Mouse (Mus musculus) C2C12 (cell line): ENCODE results near the gene Plin2. TPM values are rescaled to one million over a fixed set of nuclear protein-coding genes. Genes with fewer than 3 reads are reported as not detected.

Experiments
- H3K27me3 ChIP-seq: one replicate; pipeline ENCODE4 v1.6.1; 2011; ENCODE audit not compliant: control insufficient read depth, insufficient read depth, insufficient read length
- H3K36me3 ChIP-seq: one replicate; pipeline ENCODE4 v1.6.1; 2011; ENCODE audit not compliant: control insufficient read depth, insufficient read depth
- H3K4me3 ChIP-seq: one replicate; pipeline ENCODE4 v1.5.1; 2011; ENCODE audit warnings: mild to moderate bottlenecking, control low read depth; ENCODE audit not compliant: poor library complexity, insufficient read depth, severe bottlenecking
- H3K79me2 ChIP-seq: one replicate; pipeline ENCODE4 v1.6.1; 2011; ENCODE audit not compliant: control insufficient read depth, insufficient read depth
- H3K79me3 ChIP-seq: one replicate; pipeline ENCODE4 v1.6.1; 2011; ENCODE audit warnings: low read depth, control low read depth
- H3ac ChIP-seq: one replicate; pipeline ENCODE3; 2011; ENCODE audit warnings: low read depth; ENCODE audit not compliant: control insufficient read depth, insufficient read length
- CEBPB ChIP-seq: IDR thresholded peaks from one replicate; pipeline ENCODE4 v1.6.1; 2011; ENCODE audit warnings: low read depth, mild to moderate bottlenecking, control low read depth, moderate library complexity
- CTCF ChIP-seq: IDR thresholded peaks from one replicate; pipeline ENCODE4 v1.5.1; 2011; ENCODE audit not compliant: control insufficient read depth, insufficient read depth, insufficient read length
- FOSL1 ChIP-seq: IDR thresholded peaks from one replicate; pipeline ENCODE4 v1.8.0; 2011; ENCODE audit warnings: mild to moderate bottlenecking, low read length; ENCODE audit not compliant: poor library complexity, insufficient read depth, severe bottlenecking
- MAX ChIP-seq: IDR thresholded peaks from one replicate; pipeline ENCODE4 v1.6.1; 2011; ENCODE audit warnings: mild to moderate bottlenecking, control low read depth
- MYOD1 ChIP-seq: IDR thresholded peaks from one replicate; pipeline ENCODE4 v1.6.1; 2011; ENCODE audit warnings: low read depth; ENCODE audit not compliant: control insufficient read depth, insufficient read length
- MYOG ChIP-seq: IDR thresholded peaks from one replicate; pipeline ENCODE4 v1.6.1; 2011; ENCODE audit not compliant: control insufficient read depth, insufficient read length; ENCODE audit errors: extremely low read depth
- USF1 ChIP-seq: IDR thresholded peaks from one replicate; pipeline ENCODE4 v1.6.1; 2011; ENCODE audit warnings: low read depth, mild to moderate bottlenecking, control low read depth, moderate library complexity
- polyA plus RNA-seq: library from polyadenylated mRNA; unstranded; fragments of >200 nt; fragmentation: generic; extraction: Trizol; gene quantifications from one replicate; pipeline ENCODE4 v1.2.1, GENCODE M21; 2012; ENCODE audit warnings: missing spikeins

The Plin2 gene
- polyA plus RNA-seq, 1 experiment: 537 TPM

DNA sequence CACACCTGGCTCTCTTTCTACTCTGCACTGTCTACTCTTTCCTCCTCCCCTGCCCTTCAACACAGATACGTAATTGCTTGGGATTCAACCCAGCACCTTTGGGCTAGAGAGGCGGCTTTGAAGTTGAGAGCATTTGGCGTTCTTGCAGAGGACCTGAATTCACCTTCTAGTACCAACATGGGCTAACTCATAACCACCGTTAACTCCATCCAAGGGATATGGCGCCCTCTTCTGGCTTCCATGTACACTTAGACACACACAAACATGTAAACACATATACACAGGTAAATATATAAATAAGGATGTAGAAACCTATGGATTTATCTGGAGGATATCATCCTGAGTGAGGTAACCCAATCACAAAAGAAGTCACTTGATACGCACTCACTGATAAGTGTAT is 25.2 kb upstream of the Plin2 start:
- no peaks in the 10 kb centered on the region for H3K79me3 ChIP-seq
- H3K4me3 ChIP-seq: no peak overlapping the region
- H3ac ChIP-seq: no peak overlapping the region
- TF ChIP-seq USF1 (no peak), MYOD1 (no peak), MYOG (no peak), CTCF (peak; percentile 40), CEBPB (no peak), MAX (no peak)
- no peaks in the 10 kb centered on the region for H3K27me3 ChIP-seq
- no peaks in the 10 kb centered on the region for H3K79me2 ChIP-seq
- no peaks in the 10 kb centered on the region for H3K36me3 ChIP-seq

DNA sequence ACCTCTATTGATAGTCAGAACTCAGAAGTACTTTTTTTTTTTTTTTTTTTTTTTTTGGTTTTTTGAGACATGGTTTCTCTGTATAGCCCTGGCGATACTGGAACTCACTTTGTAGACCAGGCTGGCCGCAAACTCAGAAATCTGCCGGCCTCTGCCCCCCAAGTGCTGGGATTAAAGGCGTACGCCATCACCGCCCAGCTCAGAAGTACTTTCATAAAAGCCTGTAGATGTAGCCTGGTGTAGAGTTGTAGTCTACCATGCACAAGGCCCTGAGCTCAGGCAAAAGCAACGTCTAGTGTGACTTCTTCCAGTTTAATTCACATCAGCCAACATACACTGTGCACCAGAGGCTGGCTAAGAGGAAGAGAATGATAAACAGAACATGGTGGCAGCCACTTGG is 23.1 kb upstream of the Plin2 start:
- TF ChIP-seq CTCF (no peak), FOSL1 (no peak), MYOD1 (no peak), CEBPB (no peak), MYOG (no peak), MAX (no peak), USF1 (no peak)
- no peak overlapping the region for H3ac ChIP-seq
- H3K36me3 ChIP-seq: no peaks in the 10 kb centered on the region
- H3K4me3 ChIP-seq: no peak overlapping the region
- no peaks in the 10 kb centered on the region for H3K79me2 ChIP-seq
- no peaks in the 10 kb centered on the region for H3K79me3 ChIP-seq
- no peaks in the 10 kb centered on the region for H3K27me3 ChIP-seq

DNA sequence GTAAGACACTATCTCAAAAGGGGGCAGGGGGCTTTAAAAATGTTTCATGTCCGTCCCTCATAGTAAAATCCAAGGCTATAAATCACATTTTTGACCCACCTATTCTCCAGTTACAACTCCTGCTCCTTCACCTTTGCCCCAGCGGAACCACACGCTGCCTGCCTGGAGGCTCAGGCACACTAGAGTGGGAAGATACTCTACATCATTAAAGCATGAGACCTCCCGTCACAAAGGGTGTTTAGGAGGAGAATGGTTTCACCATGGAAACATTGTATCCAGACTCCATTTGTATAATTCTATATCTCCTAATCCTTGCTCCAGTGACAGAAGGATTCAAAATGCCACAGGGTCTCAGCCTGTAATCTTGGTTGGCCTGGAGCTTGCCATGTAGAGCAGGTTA is 21.4 kb upstream of the Plin2 start:
- TF ChIP-seq MYOG (no peak), USF1 (no peak), CTCF (no peak), FOSL1 (no peak), MAX (no peak), MYOD1 (no peak), CEBPB (no peak)
- Histone ChIP-seq H3ac (no peak overlapping the region), H3K4me3 (no peak overlapping the region), H3K27me3 (no peaks in the 10 kb centered on the region), H3K79me3 (no peaks in the 10 kb centered on the region), H3K79me2 (no peaks in the 10 kb centered on the region), H3K36me3 (no peaks in the 10 kb centered on the region)

DNA sequence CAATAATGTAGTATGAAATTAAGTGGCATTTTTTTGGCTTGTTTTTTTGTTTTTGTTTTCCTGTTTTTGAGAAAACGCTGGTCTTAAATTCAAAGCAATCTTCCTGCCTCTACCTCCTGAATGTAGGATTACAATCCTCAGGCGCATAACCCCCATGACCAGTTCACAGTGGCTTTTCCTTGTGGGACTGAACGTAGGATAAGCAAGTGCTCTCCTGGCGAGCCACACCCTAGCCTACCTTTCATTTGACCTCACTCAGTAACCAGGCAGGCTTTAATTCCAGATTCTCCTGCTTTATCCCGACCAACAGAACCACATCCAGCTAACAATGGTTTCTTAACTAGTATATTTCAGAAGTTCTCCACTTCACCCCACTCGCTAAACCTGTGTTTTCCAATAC is 20.9 kb upstream of the Plin2 start:
- H3K79me2 ChIP-seq: no peaks in the 10 kb centered on the region
- H3ac ChIP-seq: no peak overlapping the region
- no peaks in the 10 kb centered on the region for H3K27me3 ChIP-seq
- no peaks in the 10 kb centered on the region for H3K79me3 ChIP-seq
- no peak overlapping the region for H3K4me3 ChIP-seq
- no peaks in the 10 kb centered on the region for H3K36me3 ChIP-seq
- TF ChIP-seq USF1 (no peak), CTCF (no peak), MYOD1 (no peak), CEBPB (no peak), MYOG (no peak), MAX (no peak), FOSL1 (no peak)

DNA sequence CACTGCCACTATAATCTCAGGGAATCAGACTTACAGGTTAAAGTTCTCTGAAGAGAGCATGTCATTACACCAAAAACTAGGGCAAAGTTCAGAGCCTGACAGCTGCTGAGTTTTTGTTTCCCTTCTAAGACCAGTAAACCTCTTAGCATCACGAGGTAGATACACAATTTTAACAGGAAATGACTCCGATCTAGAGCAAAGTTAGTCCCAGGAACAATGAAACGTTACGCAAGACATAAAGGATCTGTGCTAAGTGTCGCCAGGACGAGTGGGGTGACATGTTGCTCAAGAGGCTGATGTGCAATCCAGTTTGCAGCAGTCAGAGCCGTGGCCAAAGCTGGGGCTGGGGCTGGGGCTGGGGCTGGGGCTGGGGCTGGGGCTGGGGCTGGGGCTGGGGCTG is 20.3 kb upstream of the Plin2 start:
- H3K36me3 ChIP-seq: no peaks in the 10 kb centered on the region
- no peak overlapping the region for H3K4me3 ChIP-seq
- no peaks in the 10 kb centered on the region for H3K27me3 ChIP-seq
- no peaks in the 10 kb centered on the region for H3K79me2 ChIP-seq
- H3K79me3 ChIP-seq: no peaks in the 10 kb centered on the region
- no peak overlapping the region for H3ac ChIP-seq
- no peak for TF ChIP-seq CTCF
- TF ChIP-seq CEBPB: peak; percentile 94

GRCm38 (mm10) chr4:86689056-86689735 is 19.3 kb upstream of the Plin2 start:
- H3K79me2 ChIP-seq: no peaks in the 10 kb centered on the region
- no peaks in the 10 kb centered on the region for H3K27me3 ChIP-seq
- H3K4me3 ChIP-seq: no peak overlapping the region
- no peaks in the 10 kb centered on the region for H3K79me3 ChIP-seq
- no peak for TF ChIP-seq MYOD1
- H3K36me3 ChIP-seq: no peaks in the 10 kb centered on the region
- no peak overlapping the region for H3ac ChIP-seq
